Mouse (Mus musculus) midbrain, embryonic 13.5 days (tissue): ENCODE data around the gene Fndc4. TPM values are rescaled to one million over a fixed set of nuclear protein-coding genes. Genes with fewer than 3 reads are reported as not detected.

Experiments
- ATAC-seq: fragments of 200-750 bp; cut with Nextera tagmentation; 2 replicates; pipeline ENCODE4 v1.8.0; 2017; ENCODE audit warnings: mild to moderate bottlenecking, moderate TSS enrichment, moderate library complexity
- H3K27ac ChIP-seq: fragments of 300-500 bp; sonication (generic); 2 replicates; pipeline ENCODE4 v1.5.1; 2015; ENCODE audit warnings: inconsistent platforms, mild to moderate bottlenecking, moderate library complexity
- H3K27me3 ChIP-seq: fragments of 300-500 bp; sonication (generic); 2 replicates; pipeline ENCODE4 v1.6.1; 2015; ENCODE audit warnings: mild to moderate bottlenecking, inconsistent platforms
- H3K36me3 ChIP-seq: fragments of 300-500 bp; sonication (generic); 2 replicates; pipeline ENCODE4 v1.6.1; 2015; ENCODE audit warnings: mild to moderate bottlenecking, inconsistent platforms
- H3K4me1 ChIP-seq: fragments of 300-500 bp; sonication (generic); replicated peaks from 2 replicates; pipeline ENCODE4 v1.6.1; 2015; ENCODE audit warnings: inconsistent platforms
- H3K4me2 ChIP-seq: fragments of 300-500 bp; sonication (generic); replicated peaks from 2 replicates; pipeline ENCODE4 v1.6.1; 2015; ENCODE audit warnings: moderate library complexity, mild to moderate bottlenecking, inconsistent platforms
- H3K4me3 ChIP-seq: fragments of 300-500 bp; sonication (generic); replicated peaks from 2 replicates; pipeline ENCODE4 v1.5.1; 2015; ENCODE audit warnings: mild to moderate bottlenecking, inconsistent platforms
- H3K9ac ChIP-seq: fragments of 300-500 bp; sonication (generic); replicated peaks from 2 replicates; pipeline ENCODE4 v1.6.1; 2015; ENCODE audit warnings: mild to moderate bottlenecking, inconsistent platforms
- H3K9me3 ChIP-seq: fragments of 300-500 bp; sonication (generic); 2 replicates; pipeline ENCODE4 v1.6.1; 2016; ENCODE audit warnings: mild to moderate bottlenecking, inconsistent platforms
- WGBS: fragments of 180-500 bp; shearing (Covaris S2); methylation state at CpG from one replicate; pipeline ENCODE4 v1.1.7; 2015; 5-methylcytosine and 5-hydroxymethylcytosine counted together
- polyA plus RNA-seq: library from polyadenylated mRNA; unstranded; fragments of >200 nt; fragmentation: Nextera tagmentation; extraction: Ambion mirVana; gene quantifications from 2 replicates; pipeline ENCODE4 v1.2.1, GENCODE M21; 2015

Gene Fndc4
- 63.2 and 74.5 TPM in 2 replicates for polyA plus RNA-seq

DNA sequence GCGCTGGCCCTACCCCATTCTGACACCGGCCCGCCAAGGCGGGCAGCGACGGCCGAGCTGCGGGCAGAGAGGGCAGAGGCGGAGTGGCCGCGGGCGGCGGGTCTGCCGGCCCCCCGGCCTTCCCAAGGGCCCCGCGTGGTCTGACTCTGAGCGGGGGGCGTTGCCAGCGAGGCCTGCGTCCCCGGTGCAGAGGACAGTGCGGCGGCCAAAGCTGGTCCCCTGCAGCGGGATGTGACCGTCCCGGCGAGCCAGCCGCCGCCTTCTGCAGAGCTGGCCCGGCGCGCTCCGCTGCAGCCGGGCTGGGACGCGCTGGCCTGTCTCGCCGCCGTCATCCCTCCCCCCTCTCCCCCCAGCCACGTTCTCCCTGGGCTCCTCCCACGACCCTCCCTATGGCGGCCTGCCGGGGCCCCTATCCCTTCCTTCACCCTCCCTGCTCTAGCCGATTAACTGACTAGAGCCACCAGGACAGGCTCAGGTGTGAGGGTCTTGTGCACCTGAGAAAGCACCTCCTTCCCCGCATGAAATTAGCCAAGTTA, at the start of gene Fndc4:
Gene Fndc4, minus strand, starts transcription at position 475 of the 536 bp plus-strand sequence.
- H3K4me2 ChIP-seq = peak within 1 kb of the TSS; percentile 94
- peaks cover 2% of the 10 kb centered on the region; the same call in 1 of the 2 replicates for H3K27me3 ChIP-seq
- H3K4me1 ChIP-seq = peaks cover 36% of the 10 kb centered on the region
- ATAC-seq = peak; percentile 82
- no peaks in the 10 kb centered on the region for H3K9me3 ChIP-seq
- WGBS = under 1% methylated on average over 41 of the region's 46 CpGs
- H3K27ac ChIP-seq = peak within 1 kb of the TSS; percentile 87
- peak within 1 kb of the TSS; percentile 96 for H3K9ac ChIP-seq
- H3K4me3 ChIP-seq = peak within 1 kb of the TSS; percentile 87
- peaks cover 12% of the 10 kb centered on the region for H3K36me3 ChIP-seq

DNA sequence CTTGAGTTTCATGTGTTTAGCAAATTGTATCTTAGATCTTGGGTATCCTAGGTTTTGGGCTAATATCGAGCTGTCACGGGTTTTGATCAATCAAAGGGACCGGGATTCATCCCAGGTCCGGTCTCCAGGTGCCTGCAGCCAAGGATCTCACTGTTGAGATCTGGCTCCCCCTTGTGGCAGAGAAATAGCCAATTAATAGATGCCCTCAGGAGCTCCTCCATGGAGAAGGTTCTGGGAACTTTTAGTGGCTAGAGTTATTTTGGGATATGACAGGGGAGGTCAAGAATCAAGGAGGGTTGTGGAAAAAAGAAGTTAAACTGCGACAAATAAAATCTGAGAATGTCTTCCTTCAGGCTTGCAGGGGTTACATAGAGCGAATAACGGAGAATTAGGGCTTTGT, 32.4 kb upstream of the Fndc4 start:
- no peaks in the 10 kb centered on the region for H3K4me1 ChIP-seq
- ATAC-seq = no peak
- WGBS = 31% methylated on average over 7 of the region's 7 CpGs

DNA sequence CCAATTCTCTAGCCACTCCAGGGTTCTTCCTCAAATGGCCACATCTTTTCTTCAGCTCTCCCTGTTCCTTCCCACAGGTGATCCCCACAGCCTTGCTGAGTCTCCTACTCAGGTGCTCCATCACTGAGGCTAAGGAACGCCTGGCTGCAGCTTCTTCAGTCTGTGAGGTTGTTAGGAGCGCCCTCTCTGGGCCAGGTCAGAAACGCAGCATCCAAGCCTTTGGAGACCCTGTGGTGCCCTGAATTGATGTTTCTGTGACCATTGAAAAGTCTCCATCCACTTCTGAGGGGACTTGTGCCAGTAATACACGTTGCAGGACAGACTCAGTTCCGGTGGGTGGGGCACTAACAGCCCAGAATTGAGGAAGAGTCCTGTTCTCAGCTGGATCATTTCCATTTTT, 31.0 kb upstream of the Fndc4 start:
- 21% methylated on average over 5 of the region's 5 CpGs for WGBS

More for the DNA sequence above, 32.4 kb upstream of the Fndc4 start:
- H3K9me3 ChIP-seq = no peaks in the 10 kb centered on the region
- H3K4me2 ChIP-seq = no peak overlapping the region
- H3K4me3 ChIP-seq = no peak overlapping the region
- no peak overlapping the region for H3K27ac ChIP-seq
- no peak overlapping the region for H3K9ac ChIP-seq
- no peaks in the 10 kb centered on the region for H3K36me3 ChIP-seq
- 0 out of 2 replicates have a peak, but pooled peaks cover 4% of the 10 kb centered on the region for H3K27me3 ChIP-seq

DNA sequence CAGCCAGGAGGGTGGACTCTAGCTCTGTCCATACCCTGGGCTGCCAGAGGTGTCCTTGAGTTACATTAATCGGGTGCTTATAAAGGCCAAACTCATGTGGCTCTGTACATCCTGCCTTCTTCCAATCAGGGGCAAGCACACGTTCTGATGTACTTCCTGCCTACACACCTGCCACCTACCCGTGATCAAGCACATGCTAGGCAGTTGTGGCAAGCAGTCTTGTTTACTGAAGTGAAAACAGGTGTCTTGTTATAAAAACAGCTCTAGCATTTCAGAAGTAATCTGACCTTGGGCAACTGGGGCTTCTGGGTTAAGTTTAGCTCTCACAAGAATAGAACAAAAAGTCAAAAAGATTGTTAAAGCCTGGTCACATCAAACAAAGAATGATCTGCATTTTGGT, 28.2 kb upstream of the Fndc4 start:
- Histone ChIP-seq H3K4me3 (no peak overlapping the region), H3K9ac (no peak overlapping the region), H3K9me3 (no peaks in the 10 kb centered on the region), H3K27me3 (0 out of 2 replicates have a peak, but pooled peaks cover 4% of the 10 kb centered on the region), H3K4me1 (no peaks in the 10 kb centered on the region), H3K36me3 (no peaks in the 10 kb centered on the region), H3K27ac (no peak overlapping the region), H3K4me2 (no peak overlapping the region)
- no peak for ATAC-seq
- 71% methylated on average over 3 of the region's 3 CpGs for WGBS

More for the DNA sequence above, 31.0 kb upstream of the Fndc4 start:
- H3K36me3 ChIP-seq = no peaks in the 10 kb centered on the region
- no peak overlapping the region for H3K4me3 ChIP-seq
- H3K4me1 ChIP-seq = no peaks in the 10 kb centered on the region
- no peak overlapping the region for H3K27ac ChIP-seq
- H3K9me3 ChIP-seq = no peaks in the 10 kb centered on the region
- H3K4me2 ChIP-seq = no peak overlapping the region
- H3K9ac ChIP-seq = no peak overlapping the region
- H3K27me3 ChIP-seq = 0 out of 2 replicates have a peak, but pooled peaks cover 4% of the 10 kb centered on the region
- ATAC-seq = no peak

DNA sequence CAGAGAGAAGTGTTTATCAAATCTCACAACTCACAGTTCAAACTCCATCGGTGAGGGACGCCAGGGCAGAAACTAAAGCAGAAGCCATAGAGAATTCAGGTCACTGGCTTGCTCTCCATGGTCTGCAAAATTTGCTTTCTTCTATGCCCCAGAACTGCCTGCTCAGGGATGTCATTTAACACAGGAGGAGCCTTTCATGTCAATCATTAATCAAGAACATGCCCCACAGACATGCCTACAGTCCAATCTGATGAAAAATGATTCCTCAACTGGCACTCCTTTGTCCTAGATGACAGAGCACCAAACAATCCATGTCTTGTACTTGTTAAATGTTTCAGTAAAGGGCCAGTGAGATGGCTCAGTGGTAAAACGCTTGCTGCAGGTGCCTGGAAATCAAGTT, 26.9 kb upstream of the Fndc4 start:
- Histone ChIP-seq H3K4me2 (no peak overlapping the region), H3K36me3 (no peaks in the 10 kb centered on the region), H3K9ac (no peak overlapping the region), H3K27ac (no peak overlapping the region), H3K9me3 (no peaks in the 10 kb centered on the region), H3K4me1 (no peaks in the 10 kb centered on the region), H3K27me3 (0 out of 2 replicates have a peak, but pooled peaks cover 4% of the 10 kb centered on the region), H3K4me3 (no peak overlapping the region)
- ATAC-seq = no peak
- WGBS = 92% methylated on average over 3 of the region's 3 CpGs

DNA sequence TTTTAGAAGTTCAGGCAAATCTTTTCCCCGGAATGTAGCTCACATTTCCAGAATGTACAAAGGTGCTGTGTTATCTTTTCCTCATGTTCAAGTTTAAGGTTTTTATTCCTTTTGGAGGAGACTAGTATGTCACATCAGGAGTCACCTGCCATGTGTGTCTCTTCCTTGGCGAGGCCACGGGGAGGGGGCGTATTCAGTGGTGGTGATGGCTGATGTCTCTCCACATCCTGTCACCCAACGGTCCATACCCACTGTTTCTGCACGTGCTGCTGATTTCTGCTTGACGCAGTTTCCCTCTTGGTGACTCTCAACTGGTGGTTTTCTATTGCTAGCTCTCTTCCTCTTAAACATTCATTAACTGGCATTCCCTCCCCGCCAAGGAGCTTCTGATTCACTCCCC, 16.9 kb upstream of the Fndc4 start:
- Histone ChIP-seq H3K4me1 (no peaks in the 10 kb centered on the region), H3K9ac (no peak overlapping the region), H3K27ac (no peak overlapping the region), H3K27me3 (no peaks in the 10 kb centered on the region), H3K36me3 (no peaks in the 10 kb centered on the region), H3K4me2 (no peak overlapping the region), H3K9me3 (no peaks in the 10 kb centered on the region), H3K4me3 (no peak overlapping the region)
- ATAC-seq = no peak
- 87% methylated on average over 8 of the region's 8 CpGs for WGBS

DNA sequence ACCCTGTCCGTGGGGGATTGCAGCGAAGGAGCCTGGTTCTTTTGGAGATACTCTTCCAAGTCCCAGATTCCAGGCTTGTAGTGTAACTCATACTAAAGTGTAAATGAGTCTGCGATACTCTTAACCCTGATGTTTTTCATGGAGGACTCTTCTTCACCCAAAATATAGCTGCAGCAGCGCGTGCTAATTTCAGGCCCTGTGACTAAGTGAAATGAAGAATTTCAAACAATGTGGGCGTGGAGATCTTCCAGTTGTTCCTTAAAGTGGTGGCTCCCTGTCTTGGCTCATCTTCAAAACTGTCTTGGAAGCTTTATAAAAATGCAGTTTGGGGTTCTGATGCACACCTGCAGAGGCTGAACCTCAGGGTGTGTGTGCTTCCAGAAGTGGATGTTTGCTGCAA, 7.2 kb upstream of the Fndc4 start:
- Histone ChIP-seq H3K27me3 (peaks cover 4% of the 10 kb centered on the region; the same call in 1 of the 2 replicates), H3K4me2 (no peak overlapping the region), H3K4me3 (no peak overlapping the region), H3K27ac (no peak overlapping the region), H3K4me1 (no peaks in the 10 kb centered on the region), H3K9ac (no peak overlapping the region), H3K36me3 (no peaks in the 10 kb centered on the region), H3K9me3 (no peaks in the 10 kb centered on the region)
- no peak for ATAC-seq
- 91% methylated on average over 6 of the region's 6 CpGs for WGBS

DNA sequence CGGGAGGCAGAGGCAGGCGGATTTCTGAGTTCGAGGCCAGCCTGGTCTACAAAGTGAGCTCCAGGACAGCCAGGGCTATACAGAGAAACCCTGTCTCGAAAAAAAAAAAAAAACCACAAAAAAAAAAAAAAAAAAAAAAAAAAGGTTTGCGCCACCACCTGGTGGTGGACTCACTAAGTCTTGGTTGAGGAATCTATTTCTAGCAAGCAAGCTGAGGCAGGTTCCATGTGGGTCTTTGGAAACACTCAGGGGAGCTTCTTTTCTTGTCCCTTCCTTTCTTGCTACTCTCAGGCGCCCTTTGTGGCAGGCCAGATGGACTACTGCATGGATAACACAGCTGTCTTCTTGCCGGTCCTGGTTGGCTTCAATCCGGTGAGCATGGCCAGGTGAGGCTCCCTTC, 6.0 kb upstream of the Fndc4 start:
- H3K36me3 ChIP-seq = no peaks in the 10 kb centered on the region
- H3K4me2 ChIP-seq = no peak overlapping the region
- ATAC-seq = no peak
- H3K9ac ChIP-seq = no peak overlapping the region
- H3K4me1 ChIP-seq = no peaks in the 10 kb centered on the region
- H3K4me3 ChIP-seq = no peak overlapping the region
- peaks cover 4% of the 10 kb centered on the region; the same call in 1 of the 2 replicates for H3K27me3 ChIP-seq
- no peak overlapping the region for H3K27ac ChIP-seq
- WGBS = 81% methylated on average over 8 of the region's 8 CpGs
- H3K9me3 ChIP-seq = no peaks in the 10 kb centered on the region

DNA sequence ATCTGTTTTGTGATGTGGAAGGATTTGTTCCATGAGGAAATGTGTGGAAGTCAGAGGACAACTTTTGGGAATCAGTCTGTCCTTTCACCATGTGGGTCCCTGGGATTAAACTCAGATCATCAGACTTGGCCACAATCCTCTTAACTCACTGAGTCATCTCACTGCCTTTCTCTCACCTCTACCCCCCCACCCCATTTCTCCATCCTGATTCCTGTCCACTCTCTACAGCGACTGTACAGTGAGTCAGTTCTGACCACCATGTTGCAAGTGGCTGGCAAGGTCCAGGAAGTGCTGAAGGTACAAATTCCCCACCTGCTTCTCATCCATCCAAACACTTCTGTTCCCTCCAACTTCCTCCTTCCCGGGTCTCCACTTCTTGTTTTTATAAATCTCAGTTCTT, 2.6 kb upstream of the Fndc4 start:
- Histone ChIP-seq H3K4me1 (peaks cover 22% of the 10 kb centered on the region), H3K36me3 (peaks cover 2% of the 10 kb centered on the region), H3K9me3 (no peaks in the 10 kb centered on the region), H3K27ac (no peak overlapping the region), H3K4me2 (no peak overlapping the region), H3K4me3 (no peak overlapping the region), H3K27me3 (peaks cover 2% of the 10 kb centered on the region; the same call in 1 of the 2 replicates), H3K9ac (no peak overlapping the region)
- 72% methylated on average over 2 of the region's 2 CpGs for WGBS
- ATAC-seq = no peak

DNA sequence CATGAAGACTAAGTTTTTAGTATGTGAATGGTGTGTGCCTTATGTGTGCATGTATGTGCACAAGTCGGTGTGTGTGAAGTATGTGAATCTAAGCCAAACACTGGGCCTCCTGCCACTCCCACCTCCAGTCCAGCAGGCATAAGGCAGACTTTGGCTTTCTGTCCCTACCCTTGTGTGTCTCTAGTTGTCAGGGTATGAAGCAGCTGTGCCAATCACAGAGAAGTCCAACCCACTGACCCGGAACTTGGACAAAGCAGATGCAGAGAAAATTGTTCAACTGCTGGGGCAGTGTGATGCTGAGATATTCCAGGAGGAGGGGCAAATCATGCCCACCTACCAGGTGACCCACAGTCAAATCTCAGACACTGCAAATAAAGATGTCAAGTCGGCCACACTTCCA, 2.1 kb upstream of the Fndc4 start:
- no peaks in the 10 kb centered on the region for H3K9me3 ChIP-seq
- no peak overlapping the region for H3K27ac ChIP-seq
- peaks cover 2% of the 10 kb centered on the region; the same call in 1 of the 2 replicates for H3K27me3 ChIP-seq
- no peak overlapping the region for H3K4me3 ChIP-seq
- H3K4me2 ChIP-seq = no peak overlapping the region
- H3K4me1 ChIP-seq = peaks cover 25% of the 10 kb centered on the region
- 74% methylated on average over 3 of the region's 3 CpGs for WGBS
- no peak for ATAC-seq
- H3K9ac ChIP-seq = no peak overlapping the region
- H3K36me3 ChIP-seq = peaks cover 7% of the 10 kb centered on the region

DNA sequence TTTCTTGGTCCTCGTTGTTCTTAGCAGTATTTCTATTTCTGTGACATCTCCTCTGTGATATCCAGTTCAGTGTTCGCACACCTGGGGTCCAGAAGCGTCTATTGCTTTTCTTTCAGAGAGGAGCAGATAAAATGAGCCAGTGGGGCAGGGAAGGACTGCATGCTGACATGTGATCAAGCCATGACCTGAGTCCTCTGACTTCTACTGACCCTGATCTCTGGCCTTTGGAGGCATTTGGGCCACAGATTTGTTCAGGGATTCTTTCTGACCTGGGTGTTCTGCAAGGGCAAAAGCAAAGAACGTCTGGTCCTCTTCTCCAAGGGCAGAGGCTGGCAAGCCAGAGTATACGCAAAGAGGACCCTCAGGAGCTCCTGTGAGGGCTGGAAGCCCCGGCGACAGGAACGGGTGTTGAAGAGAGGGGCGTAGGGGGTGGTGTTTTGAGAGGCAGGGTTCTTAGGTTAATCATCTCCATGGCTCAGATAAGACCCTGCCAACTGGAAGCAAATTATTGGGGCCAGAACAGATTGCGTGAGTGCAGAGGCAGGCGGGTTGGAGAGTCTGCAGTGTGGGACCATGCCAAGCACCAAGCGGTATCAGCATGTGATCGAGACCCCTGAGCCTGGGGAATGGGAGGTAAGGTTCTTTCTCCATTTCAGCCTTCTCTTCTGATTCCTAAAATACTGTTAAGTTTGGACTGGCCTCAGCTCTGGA, 1.3 kb upstream of the Fndc4 start, which contains the start of gene Gckr:
Gene Gckr, plus strand, starts transcription at position 397 of the 711 bp plus-strand sequence.
- Histone ChIP-seq H3K4me1 (peaks cover 28% of the 10 kb centered on the region), H3K27ac (peak within 1 kb of the TSS; percentile 87), H3K9me3 (no peaks in the 10 kb centered on the region), H3K4me3 (peak within 1 kb of the TSS; percentile 87), H3K36me3 (peaks cover 12% of the 10 kb centered on the region), H3K4me2 (peak within 1 kb of the TSS; percentile 94), H3K9ac (no peak within 1 kb of the TSS), H3K27me3 (peaks cover 2% of the 10 kb centered on the region; the same call in 1 of the 2 replicates)
- ATAC-seq = no peak
- WGBS = 80% methylated on average over 13 of the region's 13 CpGs

DNA sequence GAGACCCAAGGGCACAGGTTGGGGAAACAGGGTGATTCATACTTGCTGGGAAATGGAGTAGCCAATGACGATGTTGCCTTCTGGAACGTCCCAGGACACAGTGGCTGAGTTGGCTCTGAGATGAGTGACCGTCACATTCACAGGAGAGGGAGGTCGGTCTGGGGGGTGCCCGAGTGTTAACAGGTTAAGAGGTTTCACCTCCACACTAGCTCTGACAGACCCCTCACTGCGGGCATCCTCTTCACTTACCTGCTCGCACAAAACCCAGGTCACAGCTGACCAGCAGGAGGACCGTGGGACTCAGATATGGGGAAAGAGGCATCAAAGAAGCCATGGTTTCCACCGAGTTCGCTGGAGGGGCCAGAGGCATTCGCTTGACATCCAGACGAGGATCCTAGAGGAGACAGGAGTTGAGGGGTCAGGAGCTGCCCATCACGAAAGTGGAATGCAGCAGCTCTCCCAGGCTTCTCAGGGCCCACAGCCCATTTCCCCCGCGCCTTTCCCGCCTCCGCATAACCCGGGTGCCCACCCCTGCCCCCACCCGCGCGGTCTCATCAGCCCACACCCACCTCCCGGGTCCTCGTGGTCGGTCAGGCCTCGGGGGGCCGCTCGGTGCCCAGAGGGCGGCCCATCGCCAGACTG, 795 bp downstream of the Fndc4 start:
- H3K36me3 ChIP-seq = peaks cover 12% of the 10 kb centered on the region
- peaks cover 42% of the 10 kb centered on the region for H3K4me1 ChIP-seq
- H3K9me3 ChIP-seq = no peaks in the 10 kb centered on the region
- WGBS = 7% methylated on average over 29 of the region's 29 CpGs
- peak overlapping the region; percentile 94 for H3K4me2 ChIP-seq
- no peak for ATAC-seq
- peak overlapping the region; percentile 87 for H3K4me3 ChIP-seq
- H3K27me3 ChIP-seq = peaks cover 2% of the 10 kb centered on the region; the same call in 1 of the 2 replicates
- peak overlapping the region; percentile 87 for H3K27ac ChIP-seq
- H3K9ac ChIP-seq = peak overlapping the region; percentile 96
